Mouse (Mus musculus) ovary, postnatal 10 days (tissue): Measurements from ENCODE around the gene Chpf.

Experiments
- DNase-seq: peaks from one replicate; pipeline ENCODE4 v3.0.0; 2022; ENCODE audit warnings: low spot score

Chpf gene

GRCm38 (mm10) chr1:75440661-75441060 is 38.4 kb downstream of the Chpf start:
- DNase-seq: no peak

- DNase-seq: no peak
Observed at GRCm38 (mm10) chr1:75438782-75439181, 40.3 kb downstream of the Chpf start.

GRCm38 (mm10) chr1:75435475-75436328 is 43.4 kb downstream of the Chpf start, which contains the start of gene Gmppa:
TSS of gene Gmppa (plus strand) at chr1:75435930.
- peak; percentile 56 for DNase-seq

GRCm38 (mm10) chr1:75425796-75426471 is 53.2 kb downstream of the Chpf start:
- no peak for DNase-seq
